Mouse (Mus musculus): ENCODE data around the gene Itprid1. TPM values are rescaled to one million over a fixed set of nuclear protein-coding genes. Genes with fewer than 3 reads are reported as not detected.

Itprid1 gene
- polyA plus RNA-seq, 1 experiment, result not detected

- no peak overlapping the region for H3K27ac ChIP-seq (ENCODE audit: insufficient read depth, low read depth, low read length)
These were observed 182.9 kb downstream of the Itprid1 start for GRCm38 (mm10) chr6:56019632-56020031.

GRCm38 (mm10) chr6:56025533-56025932 is 188.8 kb downstream of the Itprid1 start:
- H3K4me1 ChIP-seq (ENCODE audit: control insufficient read depth, insufficient read depth, low read length), result no peaks in the 10 kb centered on the region
- H3K4me3 ChIP-seq (ENCODE audit: insufficient read depth, low read depth, low read length), result no peak overlapping the region
- TF ChIP-seq CTCF (IDR thresholded peaks at IDR 0.05; ENCODE audit: insufficient read depth, low read depth, low read length) (no peak), POLR2A (IDR thresholded peaks at IDR 0.05; ENCODE audit: insufficient read depth, low read depth, low read length) (no peak)
- H3K27ac ChIP-seq (ENCODE audit: insufficient read depth, low read depth, low read length), result no peak overlapping the region
- WGBS, result 83% methylated on average over 2 of the region's 2 CpGs

More at GRCm38 (mm10) chr6:56019632-56020031, 182.9 kb downstream of the Itprid1 start:
- TF ChIP-seq CTCF (IDR thresholded peaks at IDR 0.05; ENCODE audit: insufficient read depth, low read depth, low read length) (no peak), POLR2A (IDR thresholded peaks at IDR 0.05; ENCODE audit: insufficient read depth, low read depth, low read length) (no peak)
- WGBS, result 75% methylated on average over 2 of the region's 2 CpGs
- Histone ChIP-seq H3K4me3 (ENCODE audit: insufficient read depth, low read depth, low read length) (no peak overlapping the region), H3K4me1 (ENCODE audit: control insufficient read depth, insufficient read depth, low read length) (peaks cover 6% of the 10 kb centered on the region)

GRCm38 (mm10) chr6:56027318-56027717 is 190.6 kb downstream of the Itprid1 start:
- Histone ChIP-seq H3K4me1 (ENCODE audit: control insufficient read depth, insufficient read depth, low read length) (no peaks in the 10 kb centered on the region), H3K27ac (ENCODE audit: insufficient read depth, low read depth, low read length) (no peak overlapping the region), H3K4me3 (ENCODE audit: insufficient read depth, low read depth, low read length) (no peak overlapping the region)
- 39% methylated on average over 6 of the region's 6 CpGs for WGBS
- no peak for TF ChIP-seq POLR2A (IDR thresholded peaks at IDR 0.05; ENCODE audit: insufficient read depth, low read depth, low read length)
- TF ChIP-seq CTCF (IDR thresholded peaks at IDR 0.05; ENCODE audit: insufficient read depth, low read depth, low read length), result no peak

GRCm38 (mm10) chr6:56027966-56028365 is 191.3 kb downstream of the Itprid1 start:
- Histone ChIP-seq H3K27ac (ENCODE audit: insufficient read depth, low read depth, low read length) (no peak overlapping the region), H3K4me1 (ENCODE audit: control insufficient read depth, insufficient read depth, low read length) (no peaks in the 10 kb centered on the region), H3K4me3 (ENCODE audit: insufficient read depth, low read depth, low read length) (no peak overlapping the region)
- 57% methylated on average over 5 of the region's 5 CpGs for WGBS
- TF ChIP-seq POLR2A (IDR thresholded peaks at IDR 0.05; ENCODE audit: insufficient read depth, low read depth, low read length), result no peak
- TF ChIP-seq CTCF (IDR thresholded peaks at IDR 0.05; ENCODE audit: insufficient read depth, low read depth, low read length), result no peak

Other genes starting within 250 kb of the Itprid1 start
- not detected in 2 replicates for gene Neurod6, start 155.6 kb upstream of the Itprid1 start, polyA plus RNA-seq (2012; ENCODE audit: insufficient read depth, insufficient read length, low replicate concordance, missing spikeins)
- not detected in 2 replicates for gene Ppp1r17, start 180.6 kb downstream of the Itprid1 start, polyA plus RNA-seq (2012; ENCODE audit: insufficient read depth, insufficient read length, low replicate concordance, missing spikeins)